Mouse (Mus musculus): ENCODE data around the gene Fhl1. TPM values are rescaled to one million over a fixed set of nuclear protein-coding genes. Genes with fewer than 3 reads are reported as not detected.

Fhl1 gene
- polyA plus RNA-seq, 1 experiment from 2014 or later, result 241 TPM

GRCm38 (mm10) chrX:56773329-56773728 lies 41.7 kb downstream of the Fhl1 start:
- Histone ChIP-seq H3K4me1 (ENCODE audit: insufficient read depth) (no peaks in the 10 kb centered on the region), H3K4me3 (ENCODE audit: low read depth, low read length) (no peak overlapping the region), H3K36me3 (ENCODE audit: insufficient read depth) (no peaks in the 10 kb centered on the region), H3K9ac (no peak overlapping the region), H3K4me2 (no peak overlapping the region), H3K27ac (ENCODE audit: low read depth) (no peak overlapping the region), H3K27me3 (ENCODE audit: insufficient read depth, low read length) (no peaks in the 10 kb centered on the region), H3K9me3 (ENCODE audit: low read depth, low read length) (no peaks in the 10 kb centered on the region)
- no peak for TF ChIP-seq CTCF (IDR thresholded peaks at IDR 0.05; ENCODE audit: low read depth)
- DNase-seq, result no peak
- 82% methylated on average over 4 of the region's 4 CpGs for WGBS
- ATAC-seq (ENCODE audit: insufficient read depth), result no peak

DNA sequence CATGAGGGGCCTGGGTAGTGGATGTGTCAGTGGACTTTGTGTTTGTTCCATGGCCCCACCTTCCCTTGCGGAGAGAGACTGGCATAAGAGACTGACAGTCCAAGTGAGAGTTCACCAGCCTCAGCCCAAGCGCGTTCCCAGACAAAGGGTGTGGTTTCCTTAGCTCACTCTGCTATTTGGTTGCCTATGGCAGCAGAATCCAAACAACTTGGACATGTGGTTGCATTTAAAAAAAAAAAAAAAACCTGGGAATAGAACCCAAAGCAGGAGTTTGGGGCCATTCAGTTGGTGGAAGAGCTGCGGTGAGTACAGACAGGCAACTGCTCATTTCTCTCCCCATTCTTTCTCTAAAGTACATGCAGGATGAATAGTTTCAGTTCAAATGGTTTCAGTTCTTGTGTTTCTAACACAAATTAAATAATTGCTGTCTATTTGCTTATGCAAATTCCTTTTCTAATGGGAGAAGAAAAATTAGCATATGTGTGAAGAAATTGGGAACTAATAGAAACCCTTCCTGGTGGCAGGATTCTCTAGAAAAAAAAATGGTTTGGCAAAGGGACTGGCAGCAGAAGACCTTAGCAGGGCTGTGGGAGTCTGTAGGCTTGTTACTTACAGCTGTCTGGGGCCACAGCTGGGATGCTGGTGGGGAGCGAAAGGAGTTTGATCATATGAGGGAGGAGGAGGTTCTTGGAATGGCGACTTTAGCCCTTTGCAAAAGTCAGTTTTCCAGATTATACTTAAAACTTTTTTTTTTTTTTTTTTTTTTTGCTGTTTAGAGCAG lies 54.9 kb downstream of the Fhl1 start:
- 55% methylated on average over 6 of the region's 6 CpGs for WGBS
- Histone ChIP-seq H3K9me3 (ENCODE audit: low read depth, low read length) (no peaks in the 10 kb centered on the region), H3K4me3 (ENCODE audit: low read depth, low read length) (no peak overlapping the region), H3K9ac (no peak overlapping the region), H3K27me3 (ENCODE audit: insufficient read depth, low read length) (no peaks in the 10 kb centered on the region), H3K27ac (ENCODE audit: low read depth) (no peak overlapping the region), H3K4me1 (ENCODE audit: insufficient read depth) (no peaks in the 10 kb centered on the region), H3K4me2 (no peak overlapping the region), H3K36me3 (ENCODE audit: insufficient read depth) (peaks cover 10% of the 10 kb centered on the region; the same call in 1 of the 2 replicates)
- ATAC-seq (ENCODE audit: insufficient read depth) (no peak), DNase-seq (peak; percentile 24)
- no peak for TF ChIP-seq CTCF (IDR thresholded peaks at IDR 0.05; ENCODE audit: low read depth)

DNA sequence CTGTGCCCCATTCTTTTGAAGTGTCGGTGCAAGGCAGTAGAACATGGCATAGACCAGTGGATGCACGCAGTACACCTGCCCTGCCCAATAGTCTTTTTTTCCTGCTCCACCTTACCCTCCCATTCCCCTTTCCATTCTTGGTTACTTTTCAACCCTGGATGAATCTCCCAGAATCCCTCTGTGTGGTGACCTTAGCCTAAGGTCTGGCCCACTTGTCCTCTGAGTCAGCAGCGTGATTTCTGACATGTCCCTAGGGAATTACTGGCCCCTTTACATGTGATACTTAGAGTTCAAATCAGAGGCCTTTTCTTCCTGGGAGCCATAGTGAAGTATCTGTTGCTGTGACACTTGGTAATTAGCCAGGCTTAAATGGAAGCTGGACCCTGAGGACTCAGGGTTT lies 55.9 kb downstream of the Fhl1 start:
- 83% methylated on average over 3 of the region's 3 CpGs for WGBS

GRCm38 (mm10) chrX:56790591-56790990 lies 59.0 kb downstream of the Fhl1 start:
- Histone ChIP-seq H3K36me3 (ENCODE audit: insufficient read depth) (peaks cover 20% of the 10 kb centered on the region; the same call in 1 of the 2 replicates), H3K4me1 (ENCODE audit: insufficient read depth) (no peaks in the 10 kb centered on the region), H3K4me3 (ENCODE audit: low read depth, low read length) (no peak overlapping the region), H3K9me3 (ENCODE audit: low read depth, low read length) (no peaks in the 10 kb centered on the region), H3K9ac (no peak overlapping the region), H3K4me2 (no peak overlapping the region), H3K27ac (ENCODE audit: low read depth) (no peak overlapping the region), H3K27me3 (ENCODE audit: insufficient read depth, low read length) (no peaks in the 10 kb centered on the region)
- DNase-seq (no peak), ATAC-seq (ENCODE audit: insufficient read depth) (no peak)
- 88% methylated on average over 4 of the region's 4 CpGs for WGBS
- TF ChIP-seq CTCF (IDR thresholded peaks at IDR 0.05; ENCODE audit: low read depth), result no peak

More for the DNA sequence above, 55.9 kb downstream of the Fhl1 start:
- no peak for TF ChIP-seq CTCF (IDR thresholded peaks at IDR 0.05; ENCODE audit: low read depth)
- H3K9me3 ChIP-seq (ENCODE audit: low read depth, low read length), result no peaks in the 10 kb centered on the region
- H3K9ac ChIP-seq, result no peak overlapping the region
- peaks cover 10% of the 10 kb centered on the region; the same call in 1 of the 2 replicates for H3K36me3 ChIP-seq (ENCODE audit: insufficient read depth)
- no peaks in the 10 kb centered on the region for H3K4me1 ChIP-seq (ENCODE audit: insufficient read depth)
- H3K4me3 ChIP-seq (ENCODE audit: low read depth, low read length), result no peak overlapping the region
- no peak for ATAC-seq (ENCODE audit: insufficient read depth)
- no peak for DNase-seq
- no peak overlapping the region for H3K4me2 ChIP-seq
- H3K27me3 ChIP-seq (ENCODE audit: insufficient read depth, low read length), result no peaks in the 10 kb centered on the region
- H3K27ac ChIP-seq (ENCODE audit: low read depth), result no peak overlapping the region

GRCm38 (mm10) chrX:56791268-56791667 lies 59.7 kb downstream of the Fhl1 start:
- WGBS, result 43% methylated on average over 15 of the region's 15 CpGs
- Histone ChIP-seq H3K4me3 (ENCODE audit: low read depth, low read length) (no peak overlapping the region), H3K4me2 (no peak overlapping the region), H3K9me3 (ENCODE audit: low read depth, low read length) (no peaks in the 10 kb centered on the region), H3K27me3 (ENCODE audit: insufficient read depth, low read length) (no peaks in the 10 kb centered on the region), H3K9ac (no peak overlapping the region), H3K27ac (ENCODE audit: low read depth) (no peak overlapping the region), H3K36me3 (ENCODE audit: insufficient read depth) (peaks cover 20% of the 10 kb centered on the region; the same call in 1 of the 2 replicates), H3K4me1 (ENCODE audit: insufficient read depth) (no peaks in the 10 kb centered on the region)
- peak; percentile 60 for ATAC-seq (ENCODE audit: insufficient read depth)
- peak; percentile 66 for TF ChIP-seq CTCF (IDR thresholded peaks at IDR 0.05; ENCODE audit: low read depth)
- peak; percentile 79 for DNase-seq

DNA sequence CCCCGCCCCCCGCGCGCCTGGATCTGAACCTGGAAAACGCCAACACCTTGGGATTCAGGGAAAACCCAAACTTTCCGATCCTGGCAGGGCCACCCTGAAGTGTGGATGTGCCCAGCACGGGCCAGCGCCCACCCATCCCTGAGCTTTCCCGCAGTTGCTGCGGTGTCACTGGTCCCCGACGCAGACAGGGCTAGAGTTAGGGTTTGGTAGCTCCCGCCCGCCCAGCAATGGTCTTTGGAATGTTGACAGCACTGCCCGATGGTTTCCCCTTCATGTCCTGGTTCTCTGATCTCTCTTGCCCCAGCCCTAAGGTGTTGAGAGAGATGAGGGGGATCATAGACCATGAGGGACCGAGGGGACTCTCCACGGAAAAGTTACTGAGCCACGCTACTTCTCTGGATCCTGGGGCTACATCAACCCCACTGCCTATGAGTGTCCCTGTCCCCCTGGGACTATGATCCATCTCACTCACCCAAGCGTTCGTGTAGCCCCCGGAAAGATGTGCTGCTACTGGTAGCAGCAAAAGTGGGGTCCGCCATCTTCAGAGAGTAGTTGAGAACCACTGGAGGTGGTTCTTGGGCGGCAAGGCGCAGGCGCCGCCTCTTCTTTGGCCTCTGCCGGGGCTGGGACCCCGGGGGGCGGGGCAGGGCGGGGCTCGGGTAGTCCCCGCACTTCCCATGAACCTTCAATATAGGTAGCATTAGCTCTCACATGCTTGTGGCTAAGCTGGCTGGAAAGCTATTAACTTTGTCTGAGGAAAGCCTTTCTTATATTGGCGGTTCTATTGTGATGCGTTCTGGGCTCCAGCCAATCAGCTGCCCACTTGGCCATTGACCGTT lies 90.4 kb downstream of the Fhl1 start, which contains the start of gene Map7d3:
Gene Map7d3 (minus strand): TSS at position 562 of the 839 bp plus-strand sequence.
- TF ChIP-seq CTCF (IDR thresholded peaks at IDR 0.05; ENCODE audit: low read depth), result no peak
- ATAC-seq (ENCODE audit: insufficient read depth) (peak; percentile 81), DNase-seq (peak; percentile 43)
- H3K27ac ChIP-seq (ENCODE audit: low read depth), result no peak within 1 kb of the TSS
- H3K27me3 ChIP-seq (ENCODE audit: insufficient read depth, low read length), result no peaks in the 10 kb centered on the region
- peak within 1 kb of the TSS; percentile 66 for H3K4me2 ChIP-seq
- peak within 1 kb of the TSS; percentile 41; the same call in 1 of the 2 replicates for H3K9ac ChIP-seq
- no peaks in the 10 kb centered on the region for H3K4me1 ChIP-seq (ENCODE audit: insufficient read depth)
- WGBS, result 11% methylated on average over 35 of the region's 35 CpGs
- H3K36me3 ChIP-seq (ENCODE audit: insufficient read depth), result no peaks in the 10 kb centered on the region
- peak within 1 kb of the TSS; percentile 45 for H3K4me3 ChIP-seq (ENCODE audit: low read depth, low read length)
- no peaks in the 10 kb centered on the region for H3K9me3 ChIP-seq (ENCODE audit: low read depth, low read length)

DNA sequence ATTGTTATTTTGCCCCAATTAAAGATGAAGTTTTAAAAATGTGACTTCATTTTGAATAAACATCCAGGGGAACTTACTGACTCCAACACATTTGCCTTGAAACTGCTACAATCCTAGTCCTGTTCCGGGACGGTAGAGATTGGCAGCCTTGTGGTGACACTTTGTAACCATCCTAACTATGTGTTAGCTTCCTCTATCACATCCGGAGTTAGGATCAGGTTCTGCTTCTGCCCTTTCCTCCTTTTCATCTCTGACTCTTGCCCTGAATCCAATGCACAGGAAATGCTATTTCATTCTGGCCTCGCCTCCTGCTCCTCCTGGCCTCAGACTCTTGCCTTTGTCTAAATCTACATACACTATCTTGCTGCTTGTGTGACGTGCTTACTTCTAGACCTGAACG lies 95.9 kb downstream of the Fhl1 start:
- Histone ChIP-seq H3K27me3 (ENCODE audit: insufficient read depth, low read length) (no peaks in the 10 kb centered on the region), H3K27ac (ENCODE audit: low read depth) (no peak overlapping the region), H3K9ac (no peak overlapping the region), H3K4me1 (ENCODE audit: insufficient read depth) (no peaks in the 10 kb centered on the region), H3K4me3 (ENCODE audit: low read depth, low read length) (no peak overlapping the region), H3K9me3 (ENCODE audit: low read depth, low read length) (no peaks in the 10 kb centered on the region), H3K4me2 (no peak overlapping the region), H3K36me3 (ENCODE audit: insufficient read depth) (no peaks in the 10 kb centered on the region)
- WGBS, result 62% methylated on average over 6 of the region's 6 CpGs
- no peak for ATAC-seq (ENCODE audit: insufficient read depth)
- TF ChIP-seq CTCF (IDR thresholded peaks at IDR 0.05; ENCODE audit: low read depth), result no peak
- no peak for DNase-seq

Data from lung, embryonic 14.5 days (tissue).